Mouse (Mus musculus) thymus, adult 2 months (tissue): ENCODE data around the gene Trp53i11. TPM values are rescaled to one million over a fixed set of nuclear protein-coding genes. Genes with fewer than 3 reads are reported as not detected.

ENCODE experiments used
- DNase-seq: peaks from one replicate; pipeline ENCODE4 v3.0.0; 2021
- H3K27ac ChIP-seq: fragments of 200-500 bp; 2 replicates; pipeline ENCODE4 v1.5.1; 2012; ENCODE audit warnings: low read length, control low read depth; ENCODE audit not compliant: control insufficient read depth, insufficient read depth
- H3K27me3 ChIP-seq: fragments of 200-500 bp; 2 replicates; pipeline ENCODE4 v1.6.1; 2012; ENCODE audit warnings: mild to moderate bottlenecking, low read length, moderate library complexity, mixed read lengths; ENCODE audit not compliant: control insufficient read depth, insufficient read depth
- H3K36me3 ChIP-seq: fragments of 200-500 bp; 2 replicates; pipeline ENCODE4 v1.6.1; 2012; ENCODE audit warnings: mild to moderate bottlenecking, low read length, moderate library complexity; ENCODE audit not compliant: control insufficient read depth, insufficient read depth
- H3K4me1 ChIP-seq: fragments of 200-500 bp; replicated peaks from 2 replicates; pipeline ENCODE4 v1.6.1; 2012; ENCODE audit warnings: low read length; ENCODE audit not compliant: control insufficient read depth, insufficient read depth
- H3K4me3 ChIP-seq: fragments of 200-500 bp; 2 replicates; pipeline ENCODE4 v1.5.1; 2012; ENCODE audit warnings: mild to moderate bottlenecking, low read length, control low read depth, moderate library complexity; ENCODE audit not compliant: control insufficient read depth, insufficient read depth
- CTCF ChIP-seq: fragments of 200-500 bp; IDR thresholded peaks from 2 replicates; pipeline ENCODE4 v1.5.1; 2012; ENCODE audit warnings: mild to moderate bottlenecking, control low read depth, low read length, moderate library complexity, borderline replicate concordance; ENCODE audit not compliant: control insufficient read depth, poor library complexity, insufficient read depth; ENCODE audit errors: extremely low read depth
- POLR2A ChIP-seq: fragments of 200-500 bp; IDR thresholded peaks from 2 replicates; pipeline ENCODE4 v1.6.1; 2012; ENCODE audit warnings: mild to moderate bottlenecking, low read length, control low read depth, moderate library complexity; ENCODE audit not compliant: control insufficient read depth, poor library complexity, insufficient read depth; ENCODE audit errors: extremely low read depth
- WGBS: fragments of 180-500 bp; shearing (Covaris S2); methylation state at CpG from one replicate; pipeline ENCODE4 v1.1.7; 2018; 5-methylcytosine and 5-hydroxymethylcytosine counted together
- polyA plus RNA-seq: library from polyadenylated mRNA; depleted of rRNA; stranded (reverse); fragments of >200 nt; gene quantifications from 2 replicates; pipeline ENCODE4 v1.2.3, GENCODE M21; 2012

The Trp53i11 gene
- polyA plus RNA-seq, 1 experiment: 444 TPM

DNA sequence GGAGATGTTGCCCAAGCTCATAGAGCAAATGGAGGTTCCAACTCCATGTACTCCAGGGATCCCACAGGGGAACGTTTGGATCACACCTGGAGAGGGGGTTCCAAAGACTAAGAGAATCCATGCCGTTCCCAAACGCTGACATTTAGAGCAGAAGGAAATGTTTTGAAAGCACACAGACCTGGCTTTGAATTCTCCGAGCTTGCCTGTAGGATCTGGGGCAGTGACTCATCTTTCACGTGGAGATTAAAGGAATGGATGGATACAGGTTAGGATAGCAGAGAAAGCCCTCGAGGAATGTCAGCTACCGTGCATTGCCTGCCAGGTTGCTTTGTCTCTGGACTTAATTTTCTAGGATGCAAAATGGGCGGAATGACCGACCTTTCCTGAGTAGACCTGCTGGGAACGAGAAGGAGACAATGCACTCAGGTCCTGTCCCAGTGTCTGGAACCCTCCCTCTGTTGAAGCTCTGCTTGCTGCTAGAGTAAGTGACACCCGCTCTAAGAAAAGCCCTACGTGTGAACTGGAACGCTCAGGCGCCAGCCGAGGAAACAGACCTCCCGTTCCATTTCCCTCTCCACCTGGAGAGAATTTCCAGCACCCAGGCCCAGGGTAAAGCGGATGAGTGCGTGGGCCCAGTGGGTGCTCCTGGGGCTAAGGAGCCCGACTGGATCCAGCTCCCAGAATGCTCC is 17.0 kb upstream of the Trp53i11 start:
- no peaks in the 10 kb centered on the region for H3K27me3 ChIP-seq
- DNase-seq: no peak
- 91% methylated on average over 19 of the region's 19 CpGs for WGBS
- TF ChIP-seq CTCF (no peak), POLR2A (no peak)
- H3K4me3 ChIP-seq: no peak overlapping the region
- H3K36me3 ChIP-seq: no peaks in the 10 kb centered on the region
- H3K27ac ChIP-seq: no peak overlapping the region
- H3K4me1 ChIP-seq: peaks cover 37% of the 10 kb centered on the region

DNA sequence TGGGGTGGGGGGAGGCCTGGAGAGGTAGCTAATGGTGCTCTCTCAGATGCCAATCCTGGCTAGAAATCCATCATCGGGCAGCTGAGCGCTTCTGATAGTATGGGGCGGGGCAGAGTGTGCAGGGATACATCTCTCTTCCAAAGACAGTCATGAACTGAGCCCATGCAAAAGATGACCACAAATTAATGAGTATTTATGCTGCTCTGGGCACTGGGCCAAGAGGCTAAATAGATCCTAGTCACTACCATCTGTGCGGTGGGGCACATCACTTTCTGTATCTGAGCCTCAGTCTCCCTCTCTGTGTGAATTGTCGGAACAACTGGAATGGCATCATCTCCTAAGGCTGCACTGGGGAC is 16.5 kb upstream of the Trp53i11 start:
- TF ChIP-seq CTCF (no peak), POLR2A (no peak)
- Histone ChIP-seq H3K27ac (no peak overlapping the region), H3K27me3 (no peaks in the 10 kb centered on the region), H3K4me3 (no peak overlapping the region), H3K36me3 (no peaks in the 10 kb centered on the region), H3K4me1 (peaks cover 39% of the 10 kb centered on the region)
- WGBS: 95% methylated on average over 5 of the region's 5 CpGs
- DNase-seq: no peak

DNA sequence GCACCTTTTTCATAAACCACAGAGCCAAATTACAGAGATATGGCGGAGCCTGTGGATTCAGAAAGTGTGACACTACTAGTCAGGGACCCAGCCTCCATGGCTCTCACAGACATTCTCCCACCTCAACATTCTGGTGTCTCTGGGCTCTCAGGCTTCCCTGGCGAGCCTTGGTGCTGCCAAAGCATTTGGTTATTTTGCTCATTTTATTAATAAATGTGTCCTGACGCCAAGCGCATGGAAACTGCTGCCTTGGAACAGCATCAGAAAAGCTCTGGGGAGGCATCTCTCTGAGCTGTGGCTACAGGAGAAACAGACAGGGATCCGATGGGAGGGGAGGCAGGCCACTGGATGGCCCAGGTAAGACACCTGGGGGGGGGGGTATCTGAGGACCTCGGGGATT is 15.4 kb upstream of the Trp53i11 start:
- 90% methylated on average over 6 of the region's 6 CpGs for WGBS
- peaks cover 45% of the 10 kb centered on the region for H3K4me1 ChIP-seq
- no peaks in the 10 kb centered on the region for H3K36me3 ChIP-seq
- no peaks in the 10 kb centered on the region for H3K27me3 ChIP-seq
- H3K27ac ChIP-seq: no peak overlapping the region
- no peak for TF ChIP-seq POLR2A
- no peak for TF ChIP-seq CTCF
- DNase-seq: no peak
- H3K4me3 ChIP-seq: no peak overlapping the region

- Histone ChIP-seq H3K36me3 (no peaks in the 10 kb centered on the region), H3K4me1 (peaks cover 44% of the 10 kb centered on the region), H3K27me3 (no peaks in the 10 kb centered on the region), H3K27ac (no peak overlapping the region), H3K4me3 (no peak overlapping the region)
- no peak for TF ChIP-seq POLR2A
- no peak for TF ChIP-seq CTCF
- WGBS: 35% methylated on average over 5 of the region's 5 CpGs
- no peak for DNase-seq
Measured at GRCm38 (mm10) chr2:93172460-93172859, 14.9 kb upstream of the Trp53i11 start.

GRCm38 (mm10) chr2:93174159-93174558 is 13.2 kb upstream of the Trp53i11 start:
- peaks cover 53% of the 10 kb centered on the region for H3K4me1 ChIP-seq
- WGBS: 90% methylated on average over 5 of the region's 5 CpGs
- TF ChIP-seq POLR2A (no peak), CTCF (no peak)
- H3K4me3 ChIP-seq: no peak overlapping the region
- no peaks in the 10 kb centered on the region for H3K36me3 ChIP-seq
- no peaks in the 10 kb centered on the region for H3K27me3 ChIP-seq
- no peak overlapping the region for H3K27ac ChIP-seq
- no peak for DNase-seq

DNA sequence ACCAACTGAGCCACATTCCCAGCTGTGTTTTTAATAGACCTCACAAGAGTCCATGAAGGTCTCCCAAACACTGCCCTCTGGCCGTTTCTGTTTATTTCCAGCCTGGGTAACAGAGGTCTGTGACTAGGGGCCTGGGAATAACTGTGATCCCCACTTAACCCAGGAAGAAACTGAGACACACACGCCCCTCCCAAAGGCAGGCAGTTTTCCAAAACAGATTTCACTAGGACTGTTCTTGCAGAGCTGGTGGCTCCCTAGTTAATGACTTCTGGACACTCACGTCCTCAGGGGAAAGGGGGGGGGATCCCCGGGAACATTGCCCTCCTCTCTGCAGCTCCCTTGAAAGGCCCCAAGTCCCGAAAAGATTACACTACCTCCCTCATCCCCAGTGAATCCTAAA is 12.1 kb upstream of the Trp53i11 start:
- H3K4me3 ChIP-seq: no peak overlapping the region

GRCm38 (mm10) chr2:93175721-93176120 is 11.6 kb upstream of the Trp53i11 start:
- Histone ChIP-seq H3K36me3 (no peaks in the 10 kb centered on the region), H3K4me3 (no peak overlapping the region), H3K4me1 (peaks cover 56% of the 10 kb centered on the region), H3K27me3 (no peaks in the 10 kb centered on the region), H3K27ac (no peak overlapping the region)
- WGBS: 90% methylated on average over 2 of the region's 2 CpGs
- TF ChIP-seq CTCF (no peak), POLR2A (no peak)
- DNase-seq: no peak

More for the DNA sequence above, 12.1 kb upstream of the Trp53i11 start:
- WGBS: 88% methylated on average over 5 of the region's 5 CpGs
- no peaks in the 10 kb centered on the region for H3K36me3 ChIP-seq
- no peaks in the 10 kb centered on the region for H3K27me3 ChIP-seq
- no peak for DNase-seq
- no peak overlapping the region for H3K27ac ChIP-seq
- TF ChIP-seq CTCF (no peak), POLR2A (no peak)
- H3K4me1 ChIP-seq: peaks cover 53% of the 10 kb centered on the region
